Mouse (Mus musculus) limb, embryonic 14.5 days (tissue): ENCODE measurements around the gene C1qb. TPM values are rescaled to one million over a fixed set of nuclear protein-coding genes. Genes with fewer than 3 reads are reported as not detected.

ENCODE experiments used
- ATAC-seq: fragments of 200-750 bp; cut with Nextera tagmentation; 2 replicates; pipeline ENCODE4 v1.8.0; 2017; ENCODE audit warnings: low read depth, moderate number of reproducible peaks, moderate TSS enrichment; ENCODE audit not compliant: low FRiP score
- DNase-seq: peaks from one replicate; pipeline ENCODE4 v3.0.0-alpha.2; 2015; ENCODE audit warnings: low spot score
- H3K27ac ChIP-seq: fragments of 300-500 bp; sonication (generic); replicated peaks from 2 replicates; pipeline ENCODE4 v1.5.1; 2014; ENCODE audit warnings: low read depth, mild to moderate bottlenecking, low read length, moderate library complexity, mixed read lengths
- H3K27me3 ChIP-seq: fragments of 300-500 bp; sonication (generic); 2 replicates; pipeline ENCODE4 v1.6.1; 2014; ENCODE audit warnings: low read length, mixed read lengths; ENCODE audit not compliant: control insufficient read depth, insufficient read depth
- H3K36me3 ChIP-seq: fragments of 300-500 bp; sonication (generic); 2 replicates; pipeline ENCODE4 v1.6.1; 2014; ENCODE audit warnings: mild to moderate bottlenecking, low read length, moderate library complexity, mixed read lengths; ENCODE audit not compliant: control insufficient read depth, insufficient read depth
- H3K4me1 ChIP-seq: fragments of 300-500 bp; sonication (generic); 2 replicates; pipeline ENCODE4 v1.6.1; 2014; ENCODE audit warnings: antibody characterized with exemption, low read length, mixed read lengths; ENCODE audit not compliant: control insufficient read depth, insufficient read depth
- H3K4me2 ChIP-seq: fragments of 300-500 bp; sonication (generic); replicated peaks from 2 replicates; pipeline ENCODE4 v1.6.1; 2014; ENCODE audit warnings: low read depth, mild to moderate bottlenecking, low read length, moderate library complexity; ENCODE audit not compliant: severe bottlenecking
- H3K4me3 ChIP-seq: fragments of 300-500 bp; sonication (generic); replicated peaks from 2 replicates; pipeline ENCODE4 v1.5.1; 2014; ENCODE audit warnings: low read length
- H3K9ac ChIP-seq: fragments of 300-500 bp; sonication (generic); 2 replicates; pipeline ENCODE4 v1.6.1; 2014; ENCODE audit warnings: mild to moderate bottlenecking, low read depth, low read length, moderate library complexity; ENCODE audit not compliant: severe bottlenecking
- H3K9me3 ChIP-seq: fragments of 300-500 bp; sonication (generic); 2 replicates; pipeline ENCODE4 v1.6.1; 2016; ENCODE audit warnings: low read length; ENCODE audit not compliant: control insufficient read depth
- POLR2A ChIP-seq: fragments of 200-500 bp; IDR thresholded peaks from 2 replicates; pipeline ENCODE4 v1.8.0; 2012; ENCODE audit warnings: inconsistent platforms, mild to moderate bottlenecking, moderate library complexity, borderline replicate concordance; ENCODE audit not compliant: insufficient read depth, insufficient read length; ENCODE audit errors: extremely low read depth
- WGBS: fragments of 180-500 bp; shearing (Covaris S2); extraction: QIAGEN DNeasy Blood & Tissue Kit; methylation state at CpG from one replicate; pipeline ENCODE4 v1.1.7; 2014; 5-methylcytosine and 5-hydroxymethylcytosine counted together
- polyA plus RNA-seq, 2 experiments: library from polyadenylated mRNA; depleted of rRNA in 1 of 2; stranded (reverse) in 1 of 2; unstranded in 1 of 2; fragments of >200 nt; fragmentation: Nextera tagmentation in 1 of 2; extraction: Ambion mirVana in 1 of 2; gene quantifications; 2 replicates each; pipeline versions ENCODE4 v1.2.1 to v1.2.3; 2012 to 2014

C1qb gene
- polyA plus RNA-seq, 2 experiments: 56.2 to 81.2 TPM

- 74% methylated on average over 9 of the region's 9 CpGs for WGBS
- Histone ChIP-seq H3K4me3 (no peak overlapping the region), H3K4me1 (peaks cover 25% of the 10 kb centered on the region), H3K36me3 (no peaks in the 10 kb centered on the region), H3K9ac (no peak overlapping the region), H3K9me3 (no peaks in the 10 kb centered on the region), H3K27me3 (peaks cover 6% of the 10 kb centered on the region; the same call in 1 of the 2 replicates), H3K27ac (no peak overlapping the region), H3K4me2 (no peak overlapping the region)
- no peak for TF ChIP-seq POLR2A
- no peak for DNase-seq
- ATAC-seq: no peak
These were observed 48.0 kb downstream of the C1qb start for GRCm38 (mm10) chr4:136838026-136838425.

- 4% methylated on average over 9 of the region's 27 CpGs for WGBS
- no peak for TF ChIP-seq POLR2A
- peak overlapping the region; percentile 93 for H3K27ac ChIP-seq
- H3K9me3 ChIP-seq: no peaks in the 10 kb centered on the region
- H3K4me1 ChIP-seq: peaks cover 40% of the 10 kb centered on the region
- ATAC-seq (peak; percentile 13), DNase-seq (peak; percentile 68)
- H3K9ac ChIP-seq: peak overlapping the region; percentile 80
- peaks cover 6% of the 10 kb centered on the region; the same call in 1 of the 2 replicates for H3K27me3 ChIP-seq
- H3K4me3 ChIP-seq: peak overlapping the region; percentile 82
- H3K4me2 ChIP-seq: peak overlapping the region; percentile 92
- H3K36me3 ChIP-seq: no peaks in the 10 kb centered on the region
These were observed 49.5 kb downstream of the C1qb start for GRCm38 (mm10) chr4:136836387-136836931.

GRCm38 (mm10) chr4:136835621-136836386, 50.2 kb downstream of the C1qb start, which contains the start of gene Ephb2:
Gene Ephb2 (minus strand): TSS chr4:136835988.
- no peaks in the 10 kb centered on the region for H3K9me3 ChIP-seq
- peak within 1 kb of the TSS; percentile 93 for H3K27ac ChIP-seq
- peak; percentile 42; the same call in 1 of the 2 replicates for TF ChIP-seq POLR2A
- WGBS: under 1% methylated on average over 49 of the region's 88 CpGs
- H3K4me3 ChIP-seq: peak within 1 kb of the TSS; percentile 82
- H3K27me3 ChIP-seq: peaks cover 6% of the 10 kb centered on the region; the same call in 1 of the 2 replicates
- H3K4me1 ChIP-seq: peaks cover 42% of the 10 kb centered on the region
- DNase-seq (peak; percentile 65), ATAC-seq (peak; percentile 82)
- H3K4me2 ChIP-seq: peak within 1 kb of the TSS; percentile 92
- H3K36me3 ChIP-seq: no peaks in the 10 kb centered on the region
- H3K9ac ChIP-seq: peak within 1 kb of the TSS; percentile 80

GRCm38 (mm10) chr4:136834815-136835620, 51.0 kb downstream of the C1qb start:
- Histone ChIP-seq H3K4me1 (peaks cover 50% of the 10 kb centered on the region), H3K4me3 (peak overlapping the region; percentile 82), H3K4me2 (peak overlapping the region; percentile 92), H3K27me3 (peaks cover 6% of the 10 kb centered on the region; the same call in 1 of the 2 replicates), H3K9me3 (no peaks in the 10 kb centered on the region), H3K36me3 (no peaks in the 10 kb centered on the region), H3K27ac (peak overlapping the region; percentile 93), H3K9ac (peak overlapping the region; percentile 80)
- no peak for TF ChIP-seq POLR2A
- DNase-seq (no peak), ATAC-seq (peak; percentile 8)
- WGBS: under 1% methylated on average over 46 of the region's 76 CpGs

GRCm38 (mm10) chr4:136834439-136834814, 51.6 kb downstream of the C1qb start:
- ATAC-seq (no peak), DNase-seq (no peak)
- peaks cover 6% of the 10 kb centered on the region; the same call in 1 of the 2 replicates for H3K27me3 ChIP-seq
- TF ChIP-seq POLR2A: no peak
- no peaks in the 10 kb centered on the region for H3K36me3 ChIP-seq
- peak overlapping the region; percentile 92 for H3K4me2 ChIP-seq
- H3K27ac ChIP-seq: no peak overlapping the region
- WGBS: 5% methylated on average over 12 of the region's 12 CpGs
- peak overlapping the region; percentile 80 for H3K9ac ChIP-seq
- peak overlapping the region; percentile 82 for H3K4me3 ChIP-seq
- H3K9me3 ChIP-seq: no peaks in the 10 kb centered on the region
- peaks cover 56% of the 10 kb centered on the region for H3K4me1 ChIP-seq
